Mouse (Mus musculus) embryonic facial prominence, embryonic 11.5 days (tissue): ENCODE results near the gene Adamts20. TPM values are rescaled to one million over a fixed set of nuclear protein-coding genes. Genes with fewer than 3 reads are reported as not detected.

Experiments used
- ATAC-seq: fragments of 200-750 bp; cut with Nextera tagmentation; replicated peaks from 2 replicates; pipeline ENCODE4 v1.8.0; 2017; ENCODE audit warnings: low read depth; ENCODE audit not compliant: insufficient number of reproducible peaks, low FRiP score, low TSS enrichment
- DNase-seq: peaks from one replicate; pipeline ENCODE4 v3.0.0-alpha.2; 2015; ENCODE audit warnings: low spot score
- H3K27ac ChIP-seq: fragments of 300-500 bp; sonication (generic); replicated peaks from 2 replicates; pipeline ENCODE4 v1.5.1; 2014; ENCODE audit warnings: mild to moderate bottlenecking, low read depth, low read length, control low read depth
- H3K27me3 ChIP-seq: fragments of 300-500 bp; sonication (generic); 2 replicates; pipeline ENCODE4 v1.6.1; 2014; ENCODE audit warnings: mild to moderate bottlenecking, low read length, moderate library complexity, mixed read lengths; ENCODE audit not compliant: control insufficient read depth, insufficient read depth
- H3K36me3 ChIP-seq: fragments of 300-500 bp; sonication (generic); replicated peaks from 2 replicates; pipeline ENCODE4 v1.6.1; 2014; ENCODE audit warnings: low read depth, mild to moderate bottlenecking, low read length, moderate library complexity, mixed read lengths; ENCODE audit not compliant: control insufficient read depth, insufficient read depth
- H3K4me1 ChIP-seq: fragments of 300-500 bp; sonication (generic); 2 replicates; pipeline ENCODE4 v1.6.1; 2014; ENCODE audit warnings: low read length, mixed read lengths; ENCODE audit not compliant: control insufficient read depth, insufficient read depth
- H3K4me2 ChIP-seq: fragments of 300-500 bp; sonication (generic); 2 replicates; pipeline ENCODE4 v1.6.1; 2014; ENCODE audit warnings: low read depth, mild to moderate bottlenecking, control low read depth, low read length, moderate library complexity
- H3K4me3 ChIP-seq: fragments of 300-500 bp; sonication (generic); 2 replicates; pipeline ENCODE4 v1.5.1; 2014; ENCODE audit warnings: low read depth, low read length, control low read depth
- H3K9ac ChIP-seq: fragments of 300-500 bp; sonication (generic); replicated peaks from 2 replicates; pipeline ENCODE4 v1.6.1; 2014; ENCODE audit warnings: mild to moderate bottlenecking, control low read depth, low read length
- H3K9me3 ChIP-seq: fragments of 300-500 bp; sonication (generic); replicated peaks from 2 replicates; pipeline ENCODE4 v1.6.1; 2016; ENCODE audit warnings: mild to moderate bottlenecking, low read length, inconsistent platforms, mixed read lengths; ENCODE audit not compliant: control insufficient read depth
- WGBS: fragments of 180-500 bp; shearing (Covaris S2); extraction: QIAGEN DNeasy Blood & Tissue Kit; methylation state at CpG from one replicate; pipeline ENCODE4 v1.1.7; 2014; 5-methylcytosine and 5-hydroxymethylcytosine counted together
- polyA plus RNA-seq: library from polyadenylated mRNA; unstranded; fragments of >200 nt; fragmentation: Nextera tagmentation; extraction: Ambion mirVana; gene quantifications from 2 replicates; pipeline ENCODE4 v1.2.1, GENCODE M21; 2014

Gene Adamts20
- polyA plus RNA-seq, 1 experiment from 2014 or later = 6.8 TPM

DNA sequence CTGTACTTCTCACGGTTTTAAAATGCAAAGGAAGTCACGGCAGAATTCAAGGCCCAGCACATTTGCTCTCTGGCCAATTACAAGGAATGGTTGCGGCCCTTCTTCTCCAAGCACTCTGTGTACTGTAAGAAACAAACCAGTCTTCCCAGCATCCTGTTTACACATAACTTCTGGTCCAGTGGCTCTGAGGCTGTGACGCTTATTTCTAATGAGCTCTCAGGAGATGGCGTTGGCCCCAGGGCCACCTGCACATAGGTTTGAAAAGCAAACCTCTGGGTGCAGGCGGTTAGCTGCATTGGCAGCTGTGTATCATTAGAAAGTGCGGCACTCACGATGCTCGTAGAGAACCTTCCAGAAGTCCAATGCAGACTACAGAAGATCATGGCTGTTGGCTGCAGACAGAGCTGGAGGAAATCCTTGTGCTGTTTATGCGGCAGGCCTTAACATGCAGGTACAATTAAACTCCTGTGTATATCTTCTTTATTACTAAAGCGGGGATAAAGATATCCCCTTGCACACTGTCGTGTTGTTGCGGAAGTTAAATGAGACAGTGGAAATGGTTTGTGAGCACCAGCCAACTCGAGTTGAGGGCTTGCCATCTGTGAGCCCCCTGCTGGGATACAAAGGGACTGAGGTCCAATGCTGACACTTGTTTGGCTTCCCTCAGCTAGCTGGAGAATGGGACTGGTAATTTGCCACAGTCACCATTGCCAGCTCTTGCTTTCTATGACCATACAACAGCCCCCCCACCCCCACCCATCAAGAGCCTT lies 210.9 kb downstream of the Adamts20 start:
- H3K9ac ChIP-seq = no peak overlapping the region
- ATAC-seq (no peak), DNase-seq (no peak)
- no peaks in the 10 kb centered on the region for H3K27me3 ChIP-seq
- H3K27ac ChIP-seq = no peak overlapping the region
- H3K4me1 ChIP-seq = no peaks in the 10 kb centered on the region
- no peak overlapping the region for H3K4me2 ChIP-seq
- H3K9me3 ChIP-seq = no peaks in the 10 kb centered on the region
- 84% methylated on average over 14 of the region's 14 CpGs for WGBS
- H3K36me3 ChIP-seq = no peaks in the 10 kb centered on the region
- H3K4me3 ChIP-seq = no peak overlapping the region

DNA sequence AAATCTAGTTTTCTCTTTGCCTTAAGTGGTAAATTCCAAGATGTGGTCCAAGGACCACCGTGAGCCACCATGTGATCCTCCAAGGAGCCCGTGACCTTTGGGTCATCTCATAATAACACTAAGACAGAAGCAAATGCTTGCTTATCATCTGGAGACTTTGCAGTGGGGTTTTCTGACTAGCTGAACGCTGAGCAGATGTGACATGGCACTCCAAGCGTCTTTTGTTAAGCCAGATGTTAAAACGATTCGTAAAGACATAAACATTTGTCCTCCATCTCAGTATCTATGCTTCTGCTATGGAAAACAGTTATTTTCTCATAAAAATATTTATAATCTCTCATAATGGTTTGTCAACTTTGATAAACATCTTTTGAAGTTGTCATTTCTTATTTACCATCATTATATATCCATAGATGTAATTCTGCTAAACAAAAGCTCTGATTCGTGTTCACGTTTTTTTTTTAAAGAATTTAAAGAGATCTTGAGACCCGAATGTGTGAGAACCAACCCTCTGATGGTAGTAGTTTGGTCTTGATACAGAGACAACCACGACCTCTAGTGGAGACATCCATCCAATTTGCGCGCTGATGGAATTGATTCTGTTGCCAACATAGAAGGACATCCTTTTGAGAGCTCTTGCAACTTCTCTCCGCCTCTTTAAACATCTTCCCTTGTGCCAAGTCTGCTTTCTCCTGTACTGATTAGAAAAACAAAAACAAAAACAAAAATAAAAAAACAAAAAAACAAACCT lies 212.1 kb downstream of the Adamts20 start:
- Histone ChIP-seq H3K27me3 (no peaks in the 10 kb centered on the region), H3K9ac (no peak overlapping the region), H3K4me3 (no peak overlapping the region), H3K36me3 (no peaks in the 10 kb centered on the region), H3K4me2 (no peak overlapping the region), H3K4me1 (no peaks in the 10 kb centered on the region), H3K9me3 (no peaks in the 10 kb centered on the region), H3K27ac (no peak overlapping the region)
- 61% methylated on average over 13 of the region's 13 CpGs for WGBS
- DNase-seq = peak; percentile 59
- no peak for ATAC-seq

DNA sequence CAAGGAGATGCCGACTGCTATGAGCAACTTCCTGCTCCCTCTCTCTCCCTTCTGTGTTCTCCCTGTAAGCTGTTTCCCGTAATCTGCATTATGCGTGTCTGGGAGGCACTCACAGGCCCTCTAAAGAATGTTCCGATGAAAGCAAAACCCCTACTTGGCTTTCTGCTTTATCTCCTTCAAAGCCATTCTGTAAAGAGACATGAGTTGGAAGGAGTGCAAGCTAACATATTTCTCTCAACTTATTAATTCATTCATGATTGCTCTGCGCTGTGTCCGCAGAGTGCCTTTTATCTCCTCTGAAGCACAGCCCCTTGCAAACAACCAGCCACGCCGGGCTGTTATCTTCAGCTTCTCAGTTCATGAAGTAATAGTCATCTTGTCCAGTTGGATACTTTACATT lies 215.5 kb downstream of the Adamts20 start:
- Histone ChIP-seq H3K9me3 (no peaks in the 10 kb centered on the region), H3K36me3 (no peaks in the 10 kb centered on the region), H3K4me2 (no peak overlapping the region), H3K4me1 (no peaks in the 10 kb centered on the region), H3K4me3 (no peak overlapping the region), H3K9ac (no peak overlapping the region), H3K27ac (no peak overlapping the region), H3K27me3 (no peaks in the 10 kb centered on the region)
- ATAC-seq (no peak), DNase-seq (no peak)
- 88% methylated on average over 8 of the region's 8 CpGs for WGBS

DNA sequence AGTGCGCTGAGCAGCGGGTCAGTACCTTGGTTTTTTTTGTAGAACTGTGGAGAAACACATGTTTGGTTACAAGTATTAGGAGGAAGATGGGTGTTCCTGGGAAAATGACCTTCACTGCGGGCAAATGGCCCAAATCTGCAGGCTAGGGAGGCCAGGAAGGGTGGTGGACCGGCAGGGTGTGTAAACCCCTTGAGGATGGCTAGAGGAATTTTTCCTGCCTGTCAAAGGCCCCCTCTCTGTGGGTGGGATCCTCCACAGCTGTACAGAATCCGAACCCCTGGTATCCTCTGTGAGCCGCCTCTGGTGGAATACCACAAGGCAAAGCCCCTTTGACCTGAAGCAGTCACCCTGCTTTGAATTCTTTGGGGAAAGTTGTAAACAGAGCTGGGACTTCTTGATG lies 216.8 kb downstream of the Adamts20 start:
- Histone ChIP-seq H3K4me2 (no peak overlapping the region), H3K4me3 (no peak overlapping the region), H3K9me3 (no peaks in the 10 kb centered on the region), H3K4me1 (no peaks in the 10 kb centered on the region), H3K36me3 (no peaks in the 10 kb centered on the region), H3K27ac (no peak overlapping the region), H3K9ac (no peak overlapping the region), H3K27me3 (no peaks in the 10 kb centered on the region)
- WGBS = 51% methylated on average over 6 of the region's 6 CpGs
- DNase-seq = no peak
- no peak for ATAC-seq

DNA sequence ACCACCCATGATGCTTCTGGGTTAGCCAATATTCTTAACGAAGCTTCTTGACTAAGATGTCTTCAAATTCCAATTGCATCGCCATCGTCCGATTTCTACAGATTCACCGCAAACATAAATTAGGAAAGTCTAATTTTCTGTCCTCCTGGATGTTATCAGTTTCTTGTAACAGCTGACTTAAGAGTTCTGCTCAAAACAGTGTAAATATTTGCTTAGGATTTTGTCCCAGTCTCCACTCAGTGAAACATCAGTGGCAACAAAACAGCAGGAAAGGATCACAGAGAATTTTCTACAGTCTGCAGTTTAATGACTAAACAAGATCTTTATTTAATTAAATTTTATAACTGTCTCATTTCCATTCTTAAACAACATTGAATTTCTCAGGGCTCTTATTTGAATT lies 218.5 kb downstream of the Adamts20 start:
- Histone ChIP-seq H3K4me3 (no peak overlapping the region), H3K36me3 (no peaks in the 10 kb centered on the region), H3K4me1 (no peaks in the 10 kb centered on the region), H3K9ac (no peak overlapping the region), H3K27ac (no peak overlapping the region), H3K4me2 (no peak overlapping the region), H3K9me3 (no peaks in the 10 kb centered on the region), H3K27me3 (no peaks in the 10 kb centered on the region)
- WGBS = 81% methylated on average over 5 of the region's 5 CpGs
- ATAC-seq (no peak), DNase-seq (no peak)

DNA sequence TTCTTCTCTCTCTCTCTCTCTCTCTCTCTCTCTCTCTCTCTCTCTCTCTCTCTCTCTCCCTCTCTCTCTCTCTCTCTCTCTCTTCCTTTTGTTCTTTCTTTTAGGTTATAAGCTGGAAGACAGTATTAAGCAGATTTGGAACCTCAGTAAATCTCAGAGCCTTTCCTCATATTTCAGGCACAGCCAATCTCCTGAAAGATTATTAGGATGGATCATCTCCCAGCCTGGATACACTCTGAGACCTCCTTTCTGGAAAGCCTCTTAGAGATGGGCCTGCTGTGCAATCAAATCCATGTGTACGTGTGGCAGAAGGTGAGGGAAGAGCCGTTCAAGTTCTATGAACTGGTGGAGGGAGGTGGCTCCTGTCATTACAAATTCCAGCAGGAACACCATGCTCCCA lies 220.9 kb downstream of the Adamts20 start:
- Histone ChIP-seq H3K9ac (no peak overlapping the region), H3K9me3 (no peaks in the 10 kb centered on the region), H3K27ac (no peak overlapping the region), H3K36me3 (no peaks in the 10 kb centered on the region), H3K27me3 (no peaks in the 10 kb centered on the region), H3K4me2 (no peak overlapping the region), H3K4me1 (no peaks in the 10 kb centered on the region), H3K4me3 (no peak overlapping the region)
- no peak for DNase-seq
- no peak for ATAC-seq
- 62% methylated on average over 2 of the region's 2 CpGs for WGBS

DNA sequence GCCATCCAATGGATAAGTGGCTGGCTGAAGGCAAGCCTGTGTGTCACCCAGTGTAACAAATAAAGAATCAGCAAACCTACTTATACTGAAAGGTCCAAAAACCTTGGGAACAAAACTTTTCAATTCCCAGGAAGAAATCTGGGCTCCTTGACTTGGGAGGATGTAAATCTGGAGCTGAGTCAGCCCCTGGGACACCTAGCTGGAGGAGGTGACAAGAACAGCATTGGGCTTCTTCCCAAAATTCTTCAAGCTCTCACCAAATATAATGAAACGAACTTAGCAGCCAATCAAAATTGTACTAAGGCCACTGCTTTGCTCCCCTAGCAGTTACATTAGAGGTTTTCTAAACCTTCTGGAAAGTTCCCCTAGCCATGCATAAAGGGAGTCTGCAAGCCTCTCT lies 223.1 kb downstream of the Adamts20 start:
- Histone ChIP-seq H3K4me2 (no peak overlapping the region), H3K4me1 (no peaks in the 10 kb centered on the region), H3K4me3 (no peak overlapping the region), H3K36me3 (no peaks in the 10 kb centered on the region), H3K27me3 (no peaks in the 10 kb centered on the region), H3K9me3 (no peaks in the 10 kb centered on the region), H3K27ac (no peak overlapping the region), H3K9ac (no peak overlapping the region)
- ATAC-seq (no peak), DNase-seq (no peak)
- WGBS = 88% methylated on average over 1 of the region's 1 CpGs

DNA sequence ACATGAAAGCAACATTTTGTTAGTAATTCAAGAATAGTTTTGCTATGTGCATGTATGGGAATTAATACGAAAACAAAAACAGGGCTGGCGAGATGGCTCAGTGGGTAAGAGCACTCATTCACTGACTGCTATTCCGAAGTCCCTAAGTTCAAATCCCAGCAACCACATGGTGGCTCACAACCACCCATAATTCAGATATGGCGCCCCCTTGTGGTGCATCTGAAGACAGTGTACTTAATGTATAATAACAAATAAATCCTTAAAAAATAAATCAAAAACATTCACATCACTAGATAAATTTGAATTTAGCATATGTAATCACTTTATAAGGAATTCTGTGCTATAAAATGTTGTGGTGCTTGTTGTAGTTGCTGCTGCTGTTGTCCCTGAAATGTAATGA lies 225.6 kb downstream of the Adamts20 start:
- H3K4me2 ChIP-seq = no peak overlapping the region
- no peak overlapping the region for H3K4me3 ChIP-seq
- peak; percentile 21 for DNase-seq
- 82% methylated on average over 4 of the region's 4 CpGs for WGBS
- no peak overlapping the region for H3K9ac ChIP-seq
- H3K27ac ChIP-seq = no peak overlapping the region
- no peaks in the 10 kb centered on the region for H3K27me3 ChIP-seq
- H3K36me3 ChIP-seq = no peaks in the 10 kb centered on the region
- ATAC-seq = no peak
- no peaks in the 10 kb centered on the region for H3K4me1 ChIP-seq
- H3K9me3 ChIP-seq = no peaks in the 10 kb centered on the region
